ENCODE assay signal across 29 mouse cellular contexts in the genomic region with DNA sequence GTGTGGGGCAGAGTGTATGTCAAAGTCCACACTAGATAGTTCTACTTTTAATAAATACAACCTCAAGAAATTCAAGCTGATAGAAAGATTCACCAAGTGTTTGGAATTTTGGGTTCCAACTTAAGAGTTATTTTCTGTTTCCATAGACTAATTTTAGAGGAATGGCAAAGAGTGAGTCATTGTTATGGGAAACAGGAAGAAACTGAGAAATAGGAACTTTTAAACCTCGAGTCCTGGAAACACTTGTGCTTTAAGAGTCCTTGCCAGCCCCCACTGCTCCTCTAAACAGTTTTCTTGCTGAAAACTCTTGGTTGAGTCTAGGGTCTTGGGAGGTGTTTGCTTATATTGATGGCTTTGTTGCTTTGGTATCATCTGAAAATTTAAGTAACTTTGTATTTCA. TPM values are rescaled to one million over a fixed set of nuclear protein-coding genes. Genes with fewer than 3 reads are reported as not detected.
A peak's percentile ranks its signal among the peaks of the same experiment; 100 is the strongest.
DNase-seq lines count a peak whose midpoint lies in the region; ATAC-seq and TF ChIP-seq lines count a peak whose summit lies in the region.
"Had no signal": no experiment of that assay in that cellular context is flagged by ENCODE, and none has a peak within 500 bp of the region (broad histone marks: within the 10 kb centered on the region; RNA-seq: fewer than 3 reads in every experiment).

No protein-coding gene starts in this region.

- H3K4me3 ChIP-seq in bone marrow macrophage, adult 2 months (ENCODE audit: insufficient read depth, low read length): peak overlapping the region; percentile 24; the same call in 1 of the 2 replicates
- no peak overlapping the region for H3K4me3 ChIP-seq in macrophage (ENCODE audit: inconsistent target)
- no peak overlapping the region for H3K4me3 ChIP-seq in forebrain, embryonic 11.5 days (ENCODE audit: low read depth, low read length)
- H3K4me3 ChIP-seq: forebrain, embryonic 12.5 days; forebrain, embryonic 15.5 days; gastrocnemius, adult 2 months; heart, embryonic 15.5 days had no signal

- no peak for TF ChIP-seq POLR2A in bone marrow macrophage, adult 2 months (IDR thresholded peaks at IDR 0.05; ENCODE audit: borderline replicate concordance, low read depth, low read length)

- 0% methylated on average over 1 of the region's 1 CpGs for WGBS in macrophage (ENCODE audit: missing documents)
- 75% methylated on average over 1 of the region's 1 CpGs for WGBS in forebrain, embryonic 11.5 days

- H3K9ac ChIP-seq in forebrain, embryonic 11.5 days (ENCODE audit: low read length): no peak overlapping the region
- H3K9ac ChIP-seq: forebrain, embryonic 12.5 days; forebrain, embryonic 15.5 days; heart, embryonic 15.5 days; hindbrain, embryonic 14.5 days had no signal

- DNase-seq in frontal cortex, postnatal 25 days (ENCODE audit: low spot score in 2 of 2): no peak
- DNase-seq in 3T3-L1 (ENCODE audit: low read depth, low spot score): peak; percentile 47
- DNase-seq in adrenal gland, adult 18-20 months (ENCODE audit: low spot score in 2 of 2): no peak
- no peak for DNase-seq in forebrain, embryonic 11.5 days (ENCODE audit: low spot score)
- DNase-seq: adrenal gland, postnatal 10 days; adrenal gland, postnatal 36 days; B cell, adult 2 months; cerebellum, adult 11-12 months; cerebellum, adult 8-10 months; cerebellum, postnatal 10 days; cerebellum, postnatal 36 days; gastrocnemius, adult 2 months; gastrocnemius, postnatal 14 days; heart, postnatal 14 days; heart, postnatal 4 days had no signal

- ATAC-seq in frontal cortex, adult (ENCODE audit: low TSS enrichment): peak; percentile 58; the same call in 1 of the 2 replicates
- no peak for ATAC-seq in monocyte, adult 5-6 weeks (replicated peaks; ENCODE audit: insufficient number of reproducible peaks, low FRiP score, low TSS enrichment, poor library complexity, severe bottlenecking)
- ATAC-seq in forebrain, embryonic 11.5 days (replicated peaks; ENCODE audit: low FRiP score): no peak
- ATAC-seq: activated CD4-positive, CD25-positive, alpha-beta regulatory T cell, adult 4 months; forebrain, embryonic 15.5 days; hindbrain, postnatal 0 days; inflammation-experienced regulatory T-cells, adult 6 months had no signal

- H3K27ac ChIP-seq in bone marrow macrophage, adult 2 months (ENCODE audit: insufficient read depth, low read depth, low read length): peak overlapping the region; percentile 87
- H3K27ac ChIP-seq in macrophage: peak overlapping the region; percentile 46
- no peak overlapping the region for H3K27ac ChIP-seq in forebrain, embryonic 11.5 days (ENCODE audit: low read depth, low read length)
- H3K27ac ChIP-seq: forebrain, embryonic 12.5 days; forebrain, embryonic 15.5 days; gastrocnemius, adult 2 months; heart, embryonic 15.5 days; hindbrain, embryonic 14.5 days; hindbrain, postnatal 0 days had no signal

- TF ChIP-seq CTCF in bone marrow macrophage, adult 2 months (IDR thresholded peaks at IDR 0.05; ENCODE audit: low read depth, low read length): no peak

- peaks cover 10% of the 10 kb centered on the region; the same call in 1 of the 2 replicates for H3K36me3 ChIP-seq in macrophage (ENCODE audit: inconsistent target)
- no peaks in the 10 kb centered on the region; the same call in 1 of the 2 replicates for H3K36me3 ChIP-seq in forebrain, embryonic 11.5 days (ENCODE audit: control insufficient read depth, insufficient read depth, low read length)

- no peaks in the 10 kb centered on the region for H3K27me3 ChIP-seq in forebrain, embryonic 11.5 days (ENCODE audit: control insufficient read depth, insufficient read depth, low read length)
- H3K27me3 ChIP-seq: CH12.LX; forebrain, embryonic 12.5 days; forebrain, embryonic 15.5 days; heart, embryonic 15.5 days had no signal

- no peak overlapping the region for H3K4me2 ChIP-seq in forebrain, embryonic 11.5 days (ENCODE audit: low read depth, low read length, severe bottlenecking)
- H3K4me2 ChIP-seq: forebrain, embryonic 12.5 days; forebrain, embryonic 15.5 days; heart, embryonic 11.5 days; heart, embryonic 15.5 days; hindbrain, embryonic 14.5 days had no signal

- H3K9me3 ChIP-seq in forebrain, embryonic 11.5 days (ENCODE audit: control insufficient read depth, low read length): no peaks in the 10 kb centered on the region
- H3K9me3 ChIP-seq: forebrain, embryonic 12.5 days; forebrain, embryonic 15.5 days; G1E; heart, embryonic 15.5 days had no signal

- H3K79me2 ChIP-seq in macrophage (ENCODE audit: inconsistent target): peaks cover 67% of the 10 kb centered on the region

- H3K4me1 ChIP-seq in bone marrow macrophage, adult 2 months (ENCODE audit: control insufficient read depth, insufficient read depth, low read length): peaks cover 39% of the 10 kb centered on the region
- peaks cover 2% of the 10 kb centered on the region; the same call in 1 of the 2 replicates for H3K4me1 ChIP-seq in forebrain, embryonic 11.5 days (replicated peaks; ENCODE audit: control insufficient read depth, insufficient read depth, low read length)
- H3K4me1 ChIP-seq: forebrain, embryonic 15.5 days had no signal

RNA-seq across cellular contexts. Expression of a gene that starts 49.9 kb away (rescaled TPM):
- 68.8 and 79.4 TPM in 2 replicates for polyA plus RNA-seq in bone marrow macrophage, adult 2 months (2012; ENCODE audit: insufficient read depth, insufficient read length, missing spikeins)
- total RNA-seq in macrophage (2018; cell fraction: chromatin; rRNA removed): 100 to 1,000 TPM in 15 of 26 experiments, 10 to 100 TPM in 11; 24.2 to 307 (median 158) TPM
- total RNA-seq in macrophage (2018; cell fraction: cytosol; rRNA removed): 100 to 1,000 TPM in 14 of 26 experiments, 10 to 100 TPM in 12; 44.9 to 359 (median 167) TPM
- 100 to 1,000 TPM in 15 of 26 experiments, 10 to 100 TPM in 11; 46.2 to 401 (median 219) TPM for total RNA-seq in macrophage (2018; cell fraction: nucleus; rRNA removed)
- polyA plus RNA-seq in macrophage (2018): 53.9 to 142 TPM (median 55.8 TPM) in 3 replicates
- total RNA-seq in adrenal gland, adult 18-20 months (2021): 10 to 100 TPM; 11.5 to 17.4 TPM
- total RNA-seq in monocyte, adult 5-6 weeks (2017): 10.6 to 22.7 TPM (median 17.1 TPM) in 3 replicates
- polyA plus RNA-seq in forebrain, embryonic 11.5 days (2014; fragmentation: Nextera tagmentation; extraction: Ambion mirVana): 5.2 and 7.8 TPM in 2 replicates
